Mouse (Mus musculus) hindlimb bud, embryonic 11.5 days (tissue): ENCODE data around the gene Map4.
A peak's percentile ranks its signal among the peaks of the same experiment; 100 is the strongest.
"Not testable (repeated sequence)": the region's sequence is repeated elsewhere in the genome, so short reads cannot be mapped to it uniquely, and the experiment has no call there.

Experiments
- DNase-seq: peaks from one replicate; pipeline ENCODE4 v3.0.0-alpha.2; 2012; ENCODE audit warnings: low read depth, low spot score; ENCODE audit errors: extremely low spot score

The Map4 gene

DNA sequence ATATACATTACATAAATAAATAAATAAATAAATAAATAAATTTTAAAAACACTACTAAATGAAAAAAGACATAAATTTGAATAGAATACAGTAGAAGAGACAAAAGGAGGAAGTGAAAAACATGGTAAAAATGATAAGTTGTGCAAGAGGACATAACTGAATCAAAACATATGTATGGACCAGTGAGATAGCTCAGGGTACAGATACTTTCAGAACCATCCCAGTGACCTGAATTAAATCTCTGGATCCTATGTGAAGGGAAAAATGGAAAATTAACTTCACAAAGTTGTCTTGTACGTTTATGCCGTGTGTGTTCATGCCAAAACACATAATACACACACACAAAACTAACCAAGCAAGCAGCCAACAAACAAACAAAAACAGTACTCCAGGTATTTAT is 192.1 kb downstream of the Map4 start:
- DNase-seq = no peak

GRCm38 (mm10) chr9:110124008-110124540 is 192.8 kb downstream of the Map4 start:
- not testable (repeated sequence) for DNase-seq

DNA sequence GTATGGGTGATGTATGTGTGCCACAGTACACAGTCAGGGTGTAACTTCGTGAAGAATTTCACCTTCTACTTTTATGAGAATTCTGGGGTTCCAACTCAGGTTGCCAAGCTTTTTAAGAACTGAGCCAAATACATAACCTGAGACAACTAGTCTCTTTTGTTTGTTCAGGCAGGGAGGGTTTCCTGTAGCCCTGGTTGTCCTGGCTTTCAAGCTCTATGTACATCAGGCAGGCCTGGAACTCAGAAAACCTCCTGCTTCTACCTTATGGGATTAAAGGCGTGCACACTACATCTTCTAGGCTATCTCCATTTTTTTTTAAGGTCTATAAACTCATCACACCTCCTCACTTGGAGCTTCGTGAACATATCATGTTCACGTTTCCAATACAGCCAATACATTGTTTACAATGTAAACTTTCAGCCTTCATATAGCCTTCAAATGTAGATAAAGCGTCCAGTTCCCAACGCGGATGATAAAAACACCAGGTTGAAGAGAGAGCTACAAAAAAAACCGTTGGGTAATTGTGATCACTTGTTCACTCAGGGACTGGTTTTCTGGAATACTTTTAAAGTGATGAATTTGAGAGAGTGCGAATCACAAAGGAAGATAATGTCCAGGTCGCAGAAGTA is 199.8 kb downstream of the Map4 start:
- no peak for DNase-seq

GRCm38 (mm10) chr9:110131525-110132197 is 200.4 kb downstream of the Map4 start:
- peak; percentile 99 for DNase-seq

GRCm38 (mm10) chr9:110132201-110132605 is 200.9 kb downstream of the Map4 start:
- no peak for DNase-seq

DNA sequence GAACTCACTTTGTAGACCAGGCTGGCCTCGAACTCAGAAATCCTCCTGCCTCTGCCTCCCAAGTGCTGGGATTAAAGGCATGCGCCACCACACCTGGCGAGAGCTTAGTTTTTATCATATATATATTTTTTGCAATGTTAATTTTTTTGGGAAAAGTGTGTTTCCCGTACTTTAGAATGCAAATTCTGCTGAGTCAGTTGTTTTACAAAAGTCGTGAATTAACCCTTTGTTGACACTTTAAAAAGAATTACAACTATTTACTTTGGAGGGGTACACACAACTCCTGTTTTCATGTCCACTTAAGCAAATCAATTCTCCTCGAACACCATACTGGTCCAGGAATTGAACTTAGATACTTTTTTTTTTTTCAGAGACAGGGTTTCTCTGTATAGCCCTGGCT is 201.7 kb downstream of the Map4 start:
- no peak for DNase-seq
